Mouse (Mus musculus) bone marrow macrophage, adult 2 months (primary cell): ENCODE data around the gene Vamp4.
"Not testable (repeated sequence)": the region's sequence is repeated elsewhere in the genome, so short reads cannot be mapped to it uniquely, and the experiment has no call there.

Source experiments
- CTCF ChIP-seq: IDR thresholded peaks from 2 replicates; pipeline ENCODE4 v1.5.1; 2012; ENCODE audit warnings: low read depth, mild to moderate bottlenecking, low read length, moderate library complexity
- POLR2A ChIP-seq: IDR thresholded peaks from 2 replicates; pipeline ENCODE4 v1.6.1; 2012; ENCODE audit warnings: mild to moderate bottlenecking, low read depth, low read length, borderline replicate concordance

DNA sequence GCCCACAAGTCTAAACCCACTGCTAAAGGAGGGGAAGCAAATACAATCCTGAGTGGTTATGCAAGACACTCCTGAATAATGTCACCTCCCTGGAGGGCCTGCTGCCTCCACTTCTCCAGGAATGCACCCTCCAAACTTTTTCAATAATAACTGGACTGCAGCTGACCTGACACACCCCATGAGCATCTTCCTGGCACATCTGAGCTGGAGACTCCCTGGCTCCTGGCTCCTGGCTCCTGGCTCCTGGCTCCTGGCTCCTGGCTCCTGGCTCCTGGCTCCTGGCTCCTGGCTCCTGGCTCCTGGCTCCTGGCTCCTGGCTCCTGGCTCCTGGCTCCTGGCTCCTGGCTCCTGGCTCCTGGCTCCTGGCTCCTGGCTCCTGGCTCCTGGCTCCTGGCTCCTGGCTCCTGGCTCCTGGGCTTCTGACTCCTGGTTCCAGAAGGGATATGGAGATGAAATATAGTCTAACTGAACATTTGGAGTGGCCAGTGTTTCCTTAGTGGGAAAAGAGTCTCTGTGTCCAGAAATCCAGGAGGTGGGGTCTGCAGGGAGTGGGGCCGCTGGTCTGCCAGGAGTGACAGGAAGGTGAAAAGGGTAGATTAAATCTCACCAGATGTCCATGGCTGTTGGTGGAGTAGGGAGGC lies 65.1 kb downstream of the Vamp4 start:
- not testable (repeated sequence) for TF ChIP-seq CTCF, POLR2A
